Mouse (Mus musculus) erythroblast, embryonic 14.5 days (primary cell): ENCODE measurements around the gene Ccdc117.

Experiments used
- GATA1 ChIP-seq: IDR thresholded peaks from 2 replicates; pipeline ENCODE4 v1.6.1; 2012; ENCODE audit warnings: low read length, inconsistent platforms, mixed read lengths
- TAL1 ChIP-seq: IDR thresholded peaks from 3 replicates; pipeline ENCODE4 v1.6.1; 2012; ENCODE audit warnings: low read length, inconsistent platforms, mixed read lengths

DNA sequence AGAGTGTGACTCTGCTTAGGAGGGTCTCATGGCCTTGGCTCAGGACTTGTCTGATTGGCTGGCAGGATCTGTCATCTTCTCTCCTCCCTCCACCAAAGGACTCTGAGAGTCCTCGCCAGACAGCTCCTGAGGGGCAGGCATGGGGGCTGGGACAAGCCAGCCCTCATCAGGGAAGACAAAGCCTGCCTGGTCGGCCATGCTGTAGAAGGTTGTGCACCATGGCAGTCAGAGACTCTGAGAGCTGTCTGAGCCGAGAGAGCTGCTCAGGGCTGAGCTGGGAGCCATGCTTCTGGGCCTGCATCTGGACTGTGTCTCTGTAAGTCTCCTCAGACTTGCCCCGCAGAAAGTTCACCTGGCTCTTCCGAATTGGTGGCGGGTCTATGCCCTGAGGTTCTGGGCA is 21.9 kb upstream of the Ccdc117 start:
- TF ChIP-seq TAL1 (no peak), GATA1 (no peak)
